Mouse (Mus musculus): ENCODE measurements at regions not wholly inside any gene's neighbourhood (a gene's known extent, or its start where the extent isn't known, plus 50 kb on each side); places are given as distances from the start of the nearest gene placed in this dataset.

DNA sequence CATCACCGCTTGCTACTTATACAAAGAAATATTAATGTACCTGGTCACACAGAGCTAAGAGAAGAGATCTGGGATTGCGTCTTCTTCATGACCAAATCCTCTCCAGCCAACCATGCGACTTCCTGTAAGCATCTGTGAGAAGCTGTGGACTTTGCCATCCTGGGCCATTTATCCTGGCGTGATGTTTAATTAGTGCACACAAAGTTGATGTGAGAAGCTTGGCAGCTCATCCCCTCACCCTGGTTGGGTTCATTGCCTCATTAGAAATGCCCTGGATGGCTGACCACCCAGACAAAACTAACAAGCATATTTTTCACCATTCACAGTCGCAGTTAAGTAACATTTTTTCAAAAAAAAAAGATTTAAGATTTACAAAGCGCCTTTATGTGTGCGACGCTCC is 69.3 kb upstream of the Zfp462 start:
- H3K4me1 ChIP-seq (ENCODE audit: control insufficient read depth, insufficient read depth, low read length), result no peaks in the 10 kb centered on the region
- H3K4me3 ChIP-seq (ENCODE audit: low read depth, low read length), result no peak overlapping the region
- H3K9ac ChIP-seq (ENCODE audit: low read depth, poor library complexity, severe bottlenecking), result no peak overlapping the region
- no peaks in the 10 kb centered on the region for H3K36me3 ChIP-seq (ENCODE audit: control insufficient read depth, insufficient read depth, low read length, poor library complexity, severe bottlenecking)
- H3K27me3 ChIP-seq (ENCODE audit: control insufficient read depth, insufficient read depth, low read length, poor library complexity, severe bottlenecking), result no peaks in the 10 kb centered on the region
- H3K9me3 ChIP-seq (replicated peaks; ENCODE audit: control insufficient read depth, insufficient read depth, low read length, poor library complexity, severe bottlenecking), result no peaks in the 10 kb centered on the region
- no peak overlapping the region for H3K27ac ChIP-seq (ENCODE audit: insufficient read depth, low read length)
- TF ChIP-seq POLR2A (IDR thresholded peaks at IDR 0.05; ENCODE audit: insufficient read depth, low read length), result no peak
- TF ChIP-seq EP300 (IDR thresholded peaks at IDR 0.05; ENCODE audit: insufficient read depth, low read depth, low read length), result no peak
- TF ChIP-seq CTCF (IDR thresholded peaks at IDR 0.05; ENCODE audit: low read depth, low read length), result no peak

DNA sequence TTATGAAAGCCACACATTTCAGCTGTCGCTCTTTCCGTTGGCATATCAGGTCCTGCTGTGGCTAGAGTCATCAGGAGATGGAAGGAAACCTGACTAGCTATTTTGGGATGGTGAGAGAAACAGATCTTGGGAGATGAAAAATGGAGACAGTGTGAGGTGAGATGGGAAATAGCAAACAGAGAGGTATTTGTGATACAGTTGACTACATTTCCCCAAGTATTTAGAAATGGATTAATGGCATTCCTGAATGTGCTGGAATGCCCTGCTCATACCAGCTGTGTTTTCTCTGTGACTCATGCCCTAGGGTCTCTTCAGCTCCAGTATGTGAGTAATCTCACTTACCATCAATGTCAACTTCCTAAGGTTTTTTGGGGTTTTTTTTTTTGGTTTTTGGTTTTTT is 67.5 kb upstream of the Zfp462 start:
- no peak overlapping the region for H3K9ac ChIP-seq (ENCODE audit: low read depth, poor library complexity, severe bottlenecking)
- H3K4me1 ChIP-seq (ENCODE audit: control insufficient read depth, insufficient read depth, low read length), result no peaks in the 10 kb centered on the region
- H3K4me3 ChIP-seq (ENCODE audit: low read depth, low read length), result no peak overlapping the region
- H3K9me3 ChIP-seq (replicated peaks; ENCODE audit: control insufficient read depth, insufficient read depth, low read length, poor library complexity, severe bottlenecking), result no peaks in the 10 kb centered on the region
- H3K27ac ChIP-seq (ENCODE audit: insufficient read depth, low read length), result no peak overlapping the region
- H3K27me3 ChIP-seq (ENCODE audit: control insufficient read depth, insufficient read depth, low read length, poor library complexity, severe bottlenecking), result no peaks in the 10 kb centered on the region
- TF ChIP-seq POLR2A (IDR thresholded peaks at IDR 0.05; ENCODE audit: insufficient read depth, low read length), result no peak
- TF ChIP-seq CTCF (IDR thresholded peaks at IDR 0.05; ENCODE audit: low read depth, low read length), result no peak
- no peak for TF ChIP-seq EP300 (IDR thresholded peaks at IDR 0.05; ENCODE audit: insufficient read depth, low read depth, low read length)
- H3K36me3 ChIP-seq (ENCODE audit: control insufficient read depth, insufficient read depth, low read length, poor library complexity, severe bottlenecking), result no peaks in the 10 kb centered on the region

GRCm38 (mm10) chr4:54878531-54878930 is 66.3 kb upstream of the Zfp462 start:
- Histone ChIP-seq H3K27ac (ENCODE audit: insufficient read depth, low read length) (no peak overlapping the region), H3K9me3 (replicated peaks; ENCODE audit: control insufficient read depth, insufficient read depth, low read length, poor library complexity, severe bottlenecking) (no peaks in the 10 kb centered on the region), H3K9ac (ENCODE audit: low read depth, poor library complexity, severe bottlenecking) (no peak overlapping the region), H3K27me3 (ENCODE audit: control insufficient read depth, insufficient read depth, low read length, poor library complexity, severe bottlenecking) (no peaks in the 10 kb centered on the region), H3K36me3 (ENCODE audit: control insufficient read depth, insufficient read depth, low read length, poor library complexity, severe bottlenecking) (no peaks in the 10 kb centered on the region), H3K4me3 (ENCODE audit: low read depth, low read length) (no peak overlapping the region), H3K4me1 (ENCODE audit: control insufficient read depth, insufficient read depth, low read length) (no peaks in the 10 kb centered on the region)
- TF ChIP-seq CTCF (IDR thresholded peaks at IDR 0.05; ENCODE audit: low read depth, low read length), result no peak
- no peak for TF ChIP-seq POLR2A (IDR thresholded peaks at IDR 0.05; ENCODE audit: insufficient read depth, low read length)
- no peak for TF ChIP-seq EP300 (IDR thresholded peaks at IDR 0.05; ENCODE audit: insufficient read depth, low read depth, low read length)

DNA sequence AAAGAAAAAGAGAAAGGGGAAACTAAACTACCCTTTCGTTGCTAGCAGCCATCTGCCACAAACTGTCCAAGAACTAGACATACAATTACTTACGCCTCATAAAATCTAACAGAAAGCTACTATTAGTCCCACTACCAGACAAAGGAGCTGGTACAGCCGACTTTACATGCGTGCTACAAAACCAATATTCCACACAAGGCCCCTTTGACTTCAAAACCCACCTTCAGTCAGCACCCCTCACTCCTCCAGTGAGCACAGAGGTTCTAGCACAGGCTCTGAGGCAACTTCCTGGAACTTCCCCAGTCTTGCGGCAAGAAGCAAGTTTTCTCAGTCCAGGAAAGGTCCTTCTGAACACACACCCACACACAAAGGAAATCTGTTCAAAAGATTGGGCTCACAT is 51.6 kb upstream of the Zfp462 start:
- Histone ChIP-seq H3K4me3 (ENCODE audit: low read depth, low read length) (no peak overlapping the region), H3K27me3 (ENCODE audit: control insufficient read depth, insufficient read depth, low read length, poor library complexity, severe bottlenecking) (no peaks in the 10 kb centered on the region), H3K36me3 (ENCODE audit: control insufficient read depth, insufficient read depth, low read length, poor library complexity, severe bottlenecking) (no peaks in the 10 kb centered on the region), H3K4me1 (ENCODE audit: control insufficient read depth, insufficient read depth, low read length) (no peaks in the 10 kb centered on the region), H3K9ac (ENCODE audit: low read depth, poor library complexity, severe bottlenecking) (no peak overlapping the region), H3K9me3 (replicated peaks; ENCODE audit: control insufficient read depth, insufficient read depth, low read length, poor library complexity, severe bottlenecking) (no peaks in the 10 kb centered on the region), H3K27ac (ENCODE audit: insufficient read depth, low read length) (no peak overlapping the region)
- TF ChIP-seq CTCF (IDR thresholded peaks at IDR 0.05; ENCODE audit: low read depth, low read length), result no peak
- no peak for TF ChIP-seq EP300 (IDR thresholded peaks at IDR 0.05; ENCODE audit: insufficient read depth, low read depth, low read length)
- TF ChIP-seq POLR2A (IDR thresholded peaks at IDR 0.05; ENCODE audit: insufficient read depth, low read length), result no peak

Measured in ES-Bruce4 (cell line).